Mouse (Mus musculus): ENCODE results near the gene Hrh2. TPM values are rescaled to one million over a fixed set of nuclear protein-coding genes. Genes with fewer than 3 reads are reported as not detected.

The Hrh2 gene
- polyA plus RNA-seq, 1 experiment from 2014 or later: 1.2 TPM

- H3K27ac ChIP-seq (ENCODE audit: low read length): no peak overlapping the region
- H3K4me1 ChIP-seq (ENCODE audit: control insufficient read depth, insufficient read depth, low read length): no peaks in the 10 kb centered on the region
- no peaks in the 10 kb centered on the region for H3K9me3 ChIP-seq (replicated peaks; ENCODE audit: control insufficient read depth, low read length, poor library complexity, severe bottlenecking)
- WGBS: 59% methylated on average over 14 of the region's 14 CpGs
- no peak overlapping the region for H3K9ac ChIP-seq (ENCODE audit: low read depth, low read length)
- H3K4me3 ChIP-seq (ENCODE audit: low read depth, low read length): no peak overlapping the region
- H3K36me3 ChIP-seq (ENCODE audit: control insufficient read depth, insufficient read depth, low read length): no peaks in the 10 kb centered on the region
- H3K27me3 ChIP-seq (ENCODE audit: control insufficient read depth, insufficient read depth, low read depth, low read length): no peaks in the 10 kb centered on the region
- no peak overlapping the region for H3K4me2 ChIP-seq (ENCODE audit: low read length)
- ATAC-seq: no peak
These were observed 46.8 kb downstream of the Hrh2 start for GRCm38 (mm10) chr13:54238585-54239323.

- H3K36me3 ChIP-seq (ENCODE audit: control insufficient read depth, insufficient read depth, low read length): no peaks in the 10 kb centered on the region
- WGBS: 69% methylated on average over 5 of the region's 5 CpGs
- H3K9me3 ChIP-seq (replicated peaks; ENCODE audit: control insufficient read depth, low read length, poor library complexity, severe bottlenecking): no peaks in the 10 kb centered on the region
- no peaks in the 10 kb centered on the region for H3K4me1 ChIP-seq (ENCODE audit: control insufficient read depth, insufficient read depth, low read length)
- no peak overlapping the region for H3K27ac ChIP-seq (ENCODE audit: low read length)
- no peaks in the 10 kb centered on the region for H3K27me3 ChIP-seq (ENCODE audit: control insufficient read depth, insufficient read depth, low read depth, low read length)
- H3K4me3 ChIP-seq (ENCODE audit: low read depth, low read length): no peak overlapping the region
- no peak overlapping the region for H3K9ac ChIP-seq (ENCODE audit: low read depth, low read length)
- ATAC-seq: no peak
- H3K4me2 ChIP-seq (ENCODE audit: low read length): no peak overlapping the region
These were observed 50.5 kb downstream of the Hrh2 start for GRCm38 (mm10) chr13:54242380-54242779.

- H3K9ac ChIP-seq (ENCODE audit: low read depth, low read length): no peak overlapping the region
- H3K4me2 ChIP-seq (ENCODE audit: low read length): no peak overlapping the region
- ATAC-seq: no peak
- no peaks in the 10 kb centered on the region for H3K27me3 ChIP-seq (ENCODE audit: control insufficient read depth, insufficient read depth, low read depth, low read length)
- peaks cover 6% of the 10 kb centered on the region; the same call in 1 of the 2 replicates for H3K4me1 ChIP-seq (ENCODE audit: control insufficient read depth, insufficient read depth, low read length)
- H3K9me3 ChIP-seq (replicated peaks; ENCODE audit: control insufficient read depth, low read length, poor library complexity, severe bottlenecking): no peaks in the 10 kb centered on the region
- H3K27ac ChIP-seq (ENCODE audit: low read length): no peak overlapping the region
- WGBS: 78% methylated on average over 5 of the region's 5 CpGs
- H3K36me3 ChIP-seq (ENCODE audit: control insufficient read depth, insufficient read depth, low read length): no peaks in the 10 kb centered on the region
- H3K4me3 ChIP-seq (ENCODE audit: low read depth, low read length): no peak overlapping the region
These were observed 53.3 kb downstream of the Hrh2 start for GRCm38 (mm10) chr13:54245204-54245603.

- Histone ChIP-seq H3K9me3 (replicated peaks; ENCODE audit: control insufficient read depth, low read length, poor library complexity, severe bottlenecking) (no peaks in the 10 kb centered on the region), H3K27ac (ENCODE audit: low read length) (no peak overlapping the region), H3K9ac (ENCODE audit: low read depth, low read length) (no peak overlapping the region), H3K4me2 (ENCODE audit: low read length) (no peak overlapping the region), H3K4me3 (ENCODE audit: low read depth, low read length) (no peak overlapping the region), H3K27me3 (ENCODE audit: control insufficient read depth, insufficient read depth, low read depth, low read length) (no peaks in the 10 kb centered on the region), H3K4me1 (ENCODE audit: control insufficient read depth, insufficient read depth, low read length) (peaks cover 8% of the 10 kb centered on the region; the same call in 1 of the 2 replicates), H3K36me3 (ENCODE audit: control insufficient read depth, insufficient read depth, low read length) (no peaks in the 10 kb centered on the region)
- WGBS: 20% methylated on average over 4 of the region's 4 CpGs
- peak; percentile 76 for ATAC-seq
These were observed 55.6 kb downstream of the Hrh2 start for GRCm38 (mm10) chr13:54247545-54247944.

- Histone ChIP-seq H3K4me1 (ENCODE audit: control insufficient read depth, insufficient read depth, low read length) (peaks cover 8% of the 10 kb centered on the region; the same call in 1 of the 2 replicates), H3K4me2 (ENCODE audit: low read length) (no peak overlapping the region), H3K27ac (ENCODE audit: low read length) (no peak overlapping the region), H3K9me3 (replicated peaks; ENCODE audit: control insufficient read depth, low read length, poor library complexity, severe bottlenecking) (no peaks in the 10 kb centered on the region), H3K9ac (ENCODE audit: low read depth, low read length) (no peak overlapping the region), H3K4me3 (ENCODE audit: low read depth, low read length) (no peak overlapping the region), H3K36me3 (ENCODE audit: control insufficient read depth, insufficient read depth, low read length) (no peaks in the 10 kb centered on the region), H3K27me3 (ENCODE audit: control insufficient read depth, insufficient read depth, low read depth, low read length) (no peaks in the 10 kb centered on the region)
- 70% methylated on average over 13 of the region's 13 CpGs for WGBS
- ATAC-seq: no peak
These were observed 56.6 kb downstream of the Hrh2 start for GRCm38 (mm10) chr13:54248436-54248995.

GRCm38 (mm10) chr13:54249007-54249406 is 57.1 kb downstream of the Hrh2 start:
- Histone ChIP-seq H3K36me3 (ENCODE audit: control insufficient read depth, insufficient read depth, low read length) (no peaks in the 10 kb centered on the region), H3K27me3 (ENCODE audit: control insufficient read depth, insufficient read depth, low read depth, low read length) (no peaks in the 10 kb centered on the region), H3K27ac (ENCODE audit: low read length) (no peak overlapping the region), H3K9ac (ENCODE audit: low read depth, low read length) (no peak overlapping the region), H3K4me3 (ENCODE audit: low read depth, low read length) (no peak overlapping the region), H3K4me2 (ENCODE audit: low read length) (no peak overlapping the region), H3K4me1 (ENCODE audit: control insufficient read depth, insufficient read depth, low read length) (peaks cover 8% of the 10 kb centered on the region; the same call in 1 of the 2 replicates), H3K9me3 (replicated peaks; ENCODE audit: control insufficient read depth, low read length, poor library complexity, severe bottlenecking) (no peaks in the 10 kb centered on the region)
- 60% methylated on average over 4 of the region's 4 CpGs for WGBS
- ATAC-seq: no peak

GRCm38 (mm10) chr13:54250346-54250745 is 58.4 kb downstream of the Hrh2 start:
- ATAC-seq: no peak
- H3K4me1 ChIP-seq (ENCODE audit: control insufficient read depth, insufficient read depth, low read length): peaks cover 8% of the 10 kb centered on the region; the same call in 1 of the 2 replicates
- no peak overlapping the region for H3K9ac ChIP-seq (ENCODE audit: low read depth, low read length)
- no peak overlapping the region for H3K27ac ChIP-seq (ENCODE audit: low read length)
- H3K4me2 ChIP-seq (ENCODE audit: low read length): no peak overlapping the region
- H3K27me3 ChIP-seq (ENCODE audit: control insufficient read depth, insufficient read depth, low read depth, low read length): no peaks in the 10 kb centered on the region
- no peaks in the 10 kb centered on the region for H3K9me3 ChIP-seq (replicated peaks; ENCODE audit: control insufficient read depth, low read length, poor library complexity, severe bottlenecking)
- no peaks in the 10 kb centered on the region for H3K36me3 ChIP-seq (ENCODE audit: control insufficient read depth, insufficient read depth, low read length)
- WGBS: 35% methylated on average over 8 of the region's 8 CpGs
- H3K4me3 ChIP-seq (ENCODE audit: low read depth, low read length): no peak overlapping the region

- Histone ChIP-seq H3K4me3 (ENCODE audit: low read depth, low read length) (no peak overlapping the region), H3K27me3 (ENCODE audit: control insufficient read depth, insufficient read depth, low read depth, low read length) (no peaks in the 10 kb centered on the region), H3K9ac (ENCODE audit: low read depth, low read length) (no peak overlapping the region), H3K4me2 (ENCODE audit: low read length) (no peak overlapping the region), H3K4me1 (ENCODE audit: control insufficient read depth, insufficient read depth, low read length) (peaks cover 8% of the 10 kb centered on the region; the same call in 1 of the 2 replicates), H3K27ac (ENCODE audit: low read length) (no peak overlapping the region), H3K9me3 (replicated peaks; ENCODE audit: control insufficient read depth, low read length, poor library complexity, severe bottlenecking) (no peaks in the 10 kb centered on the region), H3K36me3 (ENCODE audit: control insufficient read depth, insufficient read depth, low read length) (no peaks in the 10 kb centered on the region)
- no peak for ATAC-seq
- WGBS: 74% methylated on average over 11 of the region's 11 CpGs
These were observed 59.8 kb downstream of the Hrh2 start for GRCm38 (mm10) chr13:54251541-54252225.

Measured in midbrain, embryonic 16.5 days (tissue).